Mouse (Mus musculus) bone marrow, adult 2 months (tissue): ENCODE results near the gene Slit3. TPM values are rescaled to one million over a fixed set of nuclear protein-coding genes. Genes with fewer than 3 reads are reported as not detected.

Experiments
- H3K27ac ChIP-seq: fragments of 200-500 bp; 2 replicates; pipeline ENCODE4 v1.5.1; 2012; ENCODE audit warnings: low read depth, mild to moderate bottlenecking, control low read depth, inconsistent platforms, low read length; ENCODE audit not compliant: control insufficient read depth, poor library complexity, insufficient read depth
- H3K4me1 ChIP-seq: fragments of 200-500 bp; 2 replicates; pipeline ENCODE4 v1.6.1; 2011; ENCODE audit warnings: low read length; ENCODE audit not compliant: control insufficient read depth, insufficient read depth
- H3K4me3 ChIP-seq: fragments of 200-500 bp; replicated peaks from 2 replicates; pipeline ENCODE3; 2011; ENCODE audit warnings: mild to moderate bottlenecking, low read depth, low read length, control low read depth; ENCODE audit not compliant: control insufficient read depth
- CTCF ChIP-seq: fragments of 200-500 bp; IDR thresholded peaks from 2 replicates; pipeline ENCODE4 v1.5.1; 2011; ENCODE audit warnings: low read length, control low read depth; ENCODE audit not compliant: control insufficient read depth, insufficient read depth
- POLR2A ChIP-seq: fragments of 200-500 bp; IDR thresholded peaks from 2 replicates; pipeline ENCODE4 v1.6.1; 2011; ENCODE audit warnings: low read depth, mild to moderate bottlenecking, control low read depth, low read length, borderline replicate concordance; ENCODE audit not compliant: control insufficient read depth
- WGBS: fragments of 180-500 bp; shearing (Covaris S2); methylation state at CpG from one replicate; pipeline ENCODE4 v1.1.7; 2018; 5-methylcytosine and 5-hydroxymethylcytosine counted together
- polyA plus RNA-seq: library from polyadenylated mRNA; stranded (reverse); fragments of >200 nt; gene quantifications from 2 replicates; pipeline ENCODE4 v1.2.4, GENCODE M21; 2011; ENCODE audit warnings: low replicate concordance; ENCODE audit not compliant: missing spikeins, insufficient read depth, insufficient read length

Gene Slit3
- polyA plus RNA-seq, 1 experiment, result 2.0 TPM

DNA sequence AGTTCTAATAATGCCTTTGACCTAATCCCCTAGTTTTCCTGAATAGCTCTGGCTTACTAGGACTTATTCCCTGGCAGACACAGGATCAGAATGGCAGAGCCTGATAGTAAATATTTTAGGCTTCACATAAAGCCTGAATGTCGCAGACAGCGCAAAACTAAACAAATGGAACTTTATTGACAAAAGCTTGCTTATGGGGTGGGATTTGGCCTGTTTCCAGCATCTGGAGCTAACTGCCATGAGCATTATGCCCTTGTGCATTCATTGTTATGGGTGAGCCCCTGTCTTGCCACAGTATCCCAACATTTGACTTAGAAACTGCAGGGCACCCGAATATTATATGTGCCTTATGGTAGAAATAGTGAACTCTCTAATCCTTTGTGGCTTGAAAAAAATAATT, 438.4 kb downstream of the Slit3 start:
- 84% methylated on average over 3 of the region's 3 CpGs for WGBS
- H3K4me3 ChIP-seq, result no peak overlapping the region
- H3K4me1 ChIP-seq, result no peaks in the 10 kb centered on the region
- TF ChIP-seq POLR2A, result no peak
- H3K27ac ChIP-seq, result no peak overlapping the region

DNA sequence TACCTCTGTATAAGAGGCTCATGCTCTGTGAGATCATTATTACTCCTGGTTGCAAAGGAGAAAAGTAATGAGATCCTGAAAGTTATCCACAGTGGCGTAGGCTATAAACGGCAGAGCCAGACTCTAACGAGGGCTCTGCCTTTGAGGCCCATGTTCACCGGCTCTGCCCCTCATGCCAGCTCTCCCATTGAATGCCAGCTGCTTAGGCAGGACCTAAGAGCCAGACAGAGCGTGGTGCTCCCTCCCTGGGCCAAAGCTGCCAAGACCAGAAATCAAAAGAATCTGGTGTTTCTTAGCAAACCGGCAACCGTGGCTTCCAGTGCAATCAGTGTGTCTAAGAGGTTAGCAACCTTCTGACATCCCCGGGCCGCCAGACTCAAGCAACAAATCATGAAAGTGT, 440.7 kb downstream of the Slit3 start:
- H3K4me1 ChIP-seq, result no peaks in the 10 kb centered on the region
- TF ChIP-seq CTCF (no peak), POLR2A (no peak)
- 76% methylated on average over 9 of the region's 9 CpGs for WGBS
- no peak overlapping the region for H3K4me3 ChIP-seq
- H3K27ac ChIP-seq, result no peak overlapping the region

DNA sequence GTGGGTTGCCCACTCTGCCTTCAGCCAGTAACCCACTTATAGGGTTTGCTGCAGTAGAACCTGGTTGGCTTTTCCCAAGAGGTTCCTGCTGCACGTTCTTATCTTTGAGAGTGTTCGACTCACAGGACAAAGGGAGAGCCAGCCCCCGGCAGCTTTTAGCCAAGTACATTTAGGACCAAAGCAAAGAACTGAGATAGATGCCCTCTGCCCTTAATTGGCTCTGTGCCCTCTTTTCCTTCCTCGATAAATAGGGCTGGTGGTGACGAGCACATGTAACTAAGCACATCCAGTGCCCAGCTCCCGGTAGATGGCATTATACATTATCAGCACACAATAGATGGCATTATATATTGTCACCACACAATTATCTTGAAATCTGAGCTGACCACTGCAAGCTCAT, 444.3 kb downstream of the Slit3 start:
- Histone ChIP-seq H3K4me3 (no peak overlapping the region), H3K27ac (no peak overlapping the region), H3K4me1 (no peaks in the 10 kb centered on the region)
- TF ChIP-seq CTCF, result no peak
- no peak for TF ChIP-seq POLR2A
- WGBS, result 61% methylated on average over 6 of the region's 6 CpGs

DNA sequence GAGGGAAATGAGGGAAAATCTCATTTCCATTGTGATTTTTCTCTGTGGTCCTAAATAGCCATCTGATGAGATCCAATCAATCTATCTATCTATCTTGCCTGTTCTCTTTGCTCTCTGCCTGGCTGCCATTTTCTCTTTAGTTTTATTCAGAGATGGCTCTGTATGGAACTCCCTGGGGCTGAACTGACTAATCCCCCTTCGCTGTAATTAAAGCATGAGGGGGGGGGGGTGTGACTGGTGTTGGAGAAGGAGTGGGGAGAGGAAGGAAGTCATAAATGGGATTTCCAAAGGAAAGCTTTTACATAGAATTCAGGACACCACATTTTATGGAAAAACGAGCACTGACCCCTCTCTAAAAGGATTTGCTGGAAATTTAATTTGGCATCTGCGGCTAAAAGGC, 445.7 kb downstream of the Slit3 start:
- Histone ChIP-seq H3K4me3 (no peak overlapping the region), H3K27ac (no peak overlapping the region), H3K4me1 (no peaks in the 10 kb centered on the region)
- no peak for TF ChIP-seq CTCF
- no peak for TF ChIP-seq POLR2A
- 62% methylated on average over 3 of the region's 3 CpGs for WGBS

DNA sequence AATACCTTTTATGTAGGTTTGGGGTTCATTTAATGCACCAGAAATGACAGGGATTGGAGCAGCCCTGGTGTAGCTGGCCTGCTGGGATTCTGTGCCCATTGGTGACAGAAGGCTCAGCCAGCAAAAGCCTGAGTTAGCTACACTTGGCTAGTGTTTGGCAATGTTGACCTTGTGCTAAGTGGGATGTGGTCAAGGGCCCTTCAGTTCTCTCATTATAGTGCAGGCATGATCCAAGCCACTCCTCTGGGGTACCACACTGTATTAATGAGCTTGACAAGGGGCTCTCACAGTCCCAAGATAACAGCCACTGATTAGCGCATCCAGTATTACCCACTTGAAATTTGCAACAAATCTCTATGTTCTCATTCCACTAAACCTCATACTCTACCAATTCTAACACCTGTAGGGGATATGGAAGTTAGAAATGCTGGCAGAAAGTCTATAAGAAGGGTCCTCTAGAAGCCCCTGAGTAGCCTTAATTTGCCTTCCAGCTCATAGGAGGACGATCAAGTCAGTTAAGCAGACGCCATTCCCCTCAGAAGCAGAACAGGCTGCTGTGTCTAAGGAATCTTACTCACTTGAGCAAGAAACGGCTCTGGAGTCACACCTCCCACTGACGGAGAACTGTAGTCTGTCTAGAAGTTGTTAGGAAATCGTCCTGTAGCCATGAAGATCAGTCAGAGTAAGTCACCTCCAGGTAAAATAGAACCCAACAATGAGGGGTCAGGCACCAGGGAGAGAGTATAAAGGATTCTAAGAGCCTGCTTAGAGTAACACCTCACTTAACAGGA, 448.3 kb downstream of the Slit3 start:
- H3K27ac ChIP-seq, result no peak overlapping the region
- no peaks in the 10 kb centered on the region for H3K4me1 ChIP-seq
- no peak for TF ChIP-seq CTCF
- TF ChIP-seq POLR2A, result no peak
- WGBS, result 69% methylated on average over 6 of the region's 6 CpGs
- H3K4me3 ChIP-seq, result no peak overlapping the region

DNA sequence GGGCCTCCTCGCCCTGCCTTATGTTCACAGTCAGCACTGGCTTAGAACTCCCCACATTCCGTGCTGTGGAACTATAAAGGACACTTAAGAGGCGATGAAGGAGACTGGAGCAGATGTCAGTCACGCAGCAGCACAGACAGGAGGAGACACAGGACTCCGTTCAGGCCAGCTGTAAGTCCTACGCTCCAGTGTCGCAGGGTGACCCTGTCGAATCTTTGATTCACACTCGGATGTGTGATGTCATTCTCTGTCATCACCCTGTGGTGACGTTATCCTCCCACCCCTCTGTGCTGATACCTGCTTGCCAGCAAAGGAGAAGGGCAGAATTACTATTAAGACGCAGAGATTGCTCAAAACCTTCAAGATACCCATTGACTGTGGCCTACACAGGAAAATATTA, 448.9 kb downstream of the Slit3 start:
- TF ChIP-seq CTCF, result no peak
- no peak for TF ChIP-seq POLR2A
- Histone ChIP-seq H3K4me1 (no peaks in the 10 kb centered on the region), H3K4me3 (no peak overlapping the region), H3K27ac (no peak overlapping the region)
- 77% methylated on average over 11 of the region's 11 CpGs for WGBS

DNA sequence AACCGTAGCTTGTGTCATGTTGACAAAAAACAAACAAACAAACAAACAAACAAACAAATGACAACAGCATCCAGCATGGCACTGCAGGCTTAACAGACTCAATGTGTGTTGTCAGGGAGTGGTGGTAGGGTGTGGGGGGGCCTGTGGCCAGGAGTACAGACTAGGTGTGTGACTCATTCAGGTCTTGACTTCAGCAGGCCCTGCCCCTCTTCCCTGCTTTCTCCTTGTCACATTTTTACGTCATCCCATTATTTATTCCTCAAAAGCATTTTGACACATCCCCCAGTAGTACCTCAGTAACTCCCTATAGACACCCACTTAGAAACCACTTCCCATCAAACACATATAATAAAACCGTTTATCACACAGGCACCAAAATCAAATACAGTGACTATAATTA, 450.9 kb downstream of the Slit3 start:
- TF ChIP-seq CTCF (no peak), POLR2A (no peak)
- 63% methylated on average over 3 of the region's 3 CpGs for WGBS
- Histone ChIP-seq H3K27ac (no peak overlapping the region), H3K4me1 (no peaks in the 10 kb centered on the region), H3K4me3 (no peak overlapping the region)

DNA sequence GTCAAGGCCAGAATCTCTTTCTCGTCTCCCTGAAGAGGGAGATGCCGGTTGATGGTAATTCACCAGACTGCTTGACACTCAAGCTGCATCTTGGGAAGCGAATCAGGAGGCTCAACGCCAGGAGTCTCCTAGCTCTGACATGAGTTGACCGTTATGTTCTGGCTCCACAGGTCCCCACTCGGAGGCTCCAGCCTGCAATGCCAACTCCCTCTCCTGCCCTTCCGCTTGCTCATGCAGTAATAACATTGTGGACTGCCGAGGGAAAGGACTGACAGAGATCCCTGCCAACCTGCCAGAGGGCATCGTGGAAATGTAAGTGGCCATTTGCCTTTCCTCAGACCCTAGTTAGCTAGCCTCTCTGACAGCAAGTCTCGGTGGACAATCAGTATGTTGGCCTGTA, 457.8 kb downstream of the Slit3 start:
- H3K4me1 ChIP-seq, result no peaks in the 10 kb centered on the region
- TF ChIP-seq CTCF, result no peak
- TF ChIP-seq POLR2A, result no peak
- no peak overlapping the region for H3K4me3 ChIP-seq
- 82% methylated on average over 10 of the region's 10 CpGs for WGBS
- H3K27ac ChIP-seq, result no peak overlapping the region

DNA sequence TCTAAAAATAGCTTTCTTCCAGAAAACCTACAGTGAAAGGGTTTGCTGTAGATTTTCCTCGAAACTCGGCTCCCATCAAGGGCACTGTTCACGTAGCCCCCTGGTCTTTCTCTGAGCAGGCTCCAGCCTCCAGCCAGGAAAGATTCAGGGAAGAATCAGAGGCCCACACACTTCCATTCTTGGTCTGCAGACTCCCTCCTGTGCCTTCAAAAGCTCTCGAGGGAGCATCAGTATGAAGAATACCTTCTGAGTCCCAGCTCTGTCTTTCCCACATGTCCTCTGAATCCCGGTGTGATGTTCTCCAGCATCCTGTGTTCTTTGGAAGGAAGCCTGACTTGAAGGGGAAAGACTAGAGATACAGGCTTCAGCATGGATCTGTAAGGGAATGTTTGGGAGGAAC, 461.6 kb downstream of the Slit3 start:
- Histone ChIP-seq H3K4me1 (no peaks in the 10 kb centered on the region), H3K27ac (no peak overlapping the region), H3K4me3 (no peak overlapping the region)
- WGBS, result 74% methylated on average over 5 of the region's 5 CpGs
- no peak for TF ChIP-seq POLR2A
- TF ChIP-seq CTCF, result no peak

DNA sequence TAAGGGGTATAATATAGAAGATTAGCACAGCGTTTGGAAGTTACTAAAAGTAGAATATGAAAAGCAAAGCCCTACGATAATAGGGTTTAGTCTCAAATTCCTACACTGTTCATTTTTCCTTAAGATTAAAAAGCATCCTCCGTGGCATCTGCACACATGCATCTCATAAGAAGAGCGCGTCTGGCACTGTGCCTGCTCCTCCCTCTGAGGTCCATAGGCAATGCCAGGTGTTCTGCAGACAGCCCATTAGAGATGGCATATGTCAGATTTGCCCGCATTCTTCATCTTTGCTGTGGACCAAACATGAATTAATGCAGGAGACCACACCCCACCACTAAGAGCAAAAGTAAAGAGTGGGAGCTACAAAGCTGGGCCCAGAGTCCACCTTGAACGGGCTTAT, 462.6 kb downstream of the Slit3 start:
- H3K4me3 ChIP-seq, result no peak overlapping the region
- H3K4me1 ChIP-seq, result no peaks in the 10 kb centered on the region
- TF ChIP-seq POLR2A, result no peak
- TF ChIP-seq CTCF, result no peak
- WGBS, result 79% methylated on average over 7 of the region's 7 CpGs
- no peak overlapping the region for H3K27ac ChIP-seq
